8 mouse cellular contexts compared by ENCODE assay signal in genomic region chr4:117914031-117914430, GRCm38 (mm10). TPM values are rescaled to one million over a fixed set of nuclear protein-coding genes. Genes with fewer than 3 reads are reported as not detected.
DNase-seq lines count a peak whose midpoint lies in the region; ATAC-seq and TF ChIP-seq lines count a peak whose summit lies in the region.

No protein-coding gene starts in this region.

- H3K27ac ChIP-seq in kidney, embryonic 15.5 days, result peak overlapping the region; percentile 9; the same call in 1 of the 2 replicates
- H3K27ac ChIP-seq in liver, embryonic 14.5 days, result no peak overlapping the region

- intact Hi-C loops in left cerebral cortex, postnatal 25 days (cut with DNase I), result loop anchor here (2.0 kb wide), 1 partner anchor 21 kb away; the partner anchor contains the start of gene Dph2

- H3K4me2 ChIP-seq in kidney, embryonic 15.5 days, result peak overlapping the region; percentile 95
- peak overlapping the region; percentile 93 for H3K4me2 ChIP-seq in liver, embryonic 14.5 days (ENCODE audit: low read depth)

- 11% methylated on average over 8 of the region's 8 CpGs for WGBS in kidney, embryonic 15.5 days
- WGBS in liver, embryonic 14.5 days (ENCODE audit: insufficient replicate concordance), result 15% methylated on average over 8 of the region's 8 CpGs

- peaks cover 31% of the 10 kb centered on the region for H3K36me3 ChIP-seq in kidney, embryonic 15.5 days
- peaks cover 6% of the 10 kb centered on the region; the same call in 1 of the 2 replicates for H3K36me3 ChIP-seq in liver, embryonic 14.5 days (replicated peaks; ENCODE audit: control insufficient read depth, insufficient read depth, low read depth)

- H3K9ac ChIP-seq in kidney, embryonic 15.5 days, result peak overlapping the region; percentile 69
- peak overlapping the region; percentile 91 for H3K9ac ChIP-seq in liver, embryonic 14.5 days (replicated peaks)

- peak overlapping the region; percentile 81 for H3K4me3 ChIP-seq in kidney, embryonic 15.5 days (replicated peaks)
- H3K4me3 ChIP-seq in liver, embryonic 14.5 days (ENCODE audit: insufficient read depth in 1 of 2, low read depth in 2 of 2, low read length in 2 of 2), result peak overlapping the region; percentile 73 to 90

- no peak for ATAC-seq in kidney, embryonic 15.5 days (replicated peaks; ENCODE audit: low FRiP score)
- no peak for ATAC-seq in liver, embryonic 14.5 days (ENCODE audit: insufficient read depth)

- no peak for TF ChIP-seq EP300 in liver, embryonic 14.5 days (IDR thresholded peaks at IDR 0.05; ENCODE audit: low read depth)

- TF ChIP-seq CTCF in liver, embryonic 14.5 days (IDR thresholded peaks at IDR 0.05; ENCODE audit: low read depth), result no peak

- H3K9me3 ChIP-seq in kidney, embryonic 15.5 days (replicated peaks), result no peaks in the 10 kb centered on the region
- H3K9me3 ChIP-seq in liver, embryonic 14.5 days (ENCODE audit: control insufficient read depth, low read length), result no peaks in the 10 kb centered on the region

- DNase-seq in kidney, adult 11 months, result no peak
- peak; percentile 53 to 63 for DNase-seq in cerebellum, adult 18-20 months
- peak; percentile 66 for DNase-seq in gastrocnemius, postnatal 10 days
- no peak for DNase-seq in liver, embryonic 14.5 days (ENCODE audit: low read depth in 3 of 3, low spot score in 3 of 3)
- no peak for DNase-seq in adrenal gland, adult 8-10 months
- no peak for DNase-seq in right cerebral cortex, postnatal 36 days (ENCODE audit: low spot score in 2 of 2)
- no peak for DNase-seq in left cerebral cortex, postnatal 25 days (ENCODE audit: low spot score in 2 of 2)

- no peaks in the 10 kb centered on the region for H3K27me3 ChIP-seq in kidney, embryonic 15.5 days
- no peaks in the 10 kb centered on the region for H3K27me3 ChIP-seq in liver, embryonic 14.5 days (ENCODE audit: control insufficient read depth, insufficient read depth, low read length)

- peaks cover 34% of the 10 kb centered on the region for H3K4me1 ChIP-seq in kidney, embryonic 15.5 days
- H3K4me1 ChIP-seq in liver, embryonic 14.5 days (replicated peaks; ENCODE audit: control insufficient read depth in 2 of 2, insufficient read depth in 2 of 2, low read length in 1 of 2), result peaks cover 11 to 20% of the 10 kb centered on the region in 2 experiments

RNA-seq across cellular contexts. Expression of gene Ipo13, which starts 0.8 kb away (rescaled TPM):
- 39.8 and 47.3 TPM in 2 replicates for polyA plus RNA-seq in kidney, embryonic 15.5 days (2015; fragmentation: Nextera tagmentation; extraction: Ambion mirVana)
- 100 to 1,000 TPM; 146 to 154 TPM for total RNA-seq in gastrocnemius, postnatal 10 days (2021)
- 15.4 and 16.8 TPM in 2 replicates for polyA plus RNA-seq in liver, embryonic 14.5 days (2012; rRNA removed)
- polyA plus RNA-seq in liver, embryonic 14.5 days (2014; fragmentation: Nextera tagmentation; extraction: Ambion mirVana), result 14.9 and 18.2 TPM in 2 replicates
- total RNA-seq in adrenal gland, adult 8-10 months (2022), result 10 to 100 TPM; 41.5 to 67.2 (median 54.8) TPM
- total RNA-seq in left cerebral cortex, postnatal 25 days (2021), result 100 to 1,000 TPM; 108 to 116 TPM

RNA-seq across cellular contexts. Expression of gene Artn, which starts 15.5 kb away (rescaled TPM):
- 2.7 and 5.0 TPM in 2 replicates for polyA plus RNA-seq in kidney, embryonic 15.5 days (2015; fragmentation: Nextera tagmentation; extraction: Ambion mirVana)
- 1 to 10 TPM in 1 of 2 experiments, under 1 TPM in 1; 0.68 to 1.1 TPM for total RNA-seq in gastrocnemius, postnatal 10 days (2021)
- polyA plus RNA-seq in liver, embryonic 14.5 days (2012; rRNA removed), result 0.92 and 1.3 TPM in 2 replicates
- 1.8 and 3.0 TPM in 2 replicates for polyA plus RNA-seq in liver, embryonic 14.5 days (2014; fragmentation: Nextera tagmentation; extraction: Ambion mirVana)
- under 1 TPM; 0.24 to 0.54 (median 0.38) TPM for total RNA-seq in adrenal gland, adult 8-10 months (2022)
- 1 to 10 TPM; 2.3 to 2.6 TPM for total RNA-seq in left cerebral cortex, postnatal 25 days (2021)

RNA-seq across cellular contexts. Expression of gene Dph2, which starts 22.2 kb away (rescaled TPM):
- 21.2 and 22.2 TPM in 2 replicates for polyA plus RNA-seq in kidney, embryonic 15.5 days (2015; fragmentation: Nextera tagmentation; extraction: Ambion mirVana)
- total RNA-seq in gastrocnemius, postnatal 10 days (2021), result 1 to 10 TPM; 3.1 to 3.3 TPM
- polyA plus RNA-seq in liver, embryonic 14.5 days (2012; rRNA removed), result 6.8 and 6.9 TPM in 2 replicates
- polyA plus RNA-seq in liver, embryonic 14.5 days (2014; fragmentation: Nextera tagmentation; extraction: Ambion mirVana), result 5.1 and 6.3 TPM in 2 replicates
- total RNA-seq in adrenal gland, adult 8-10 months (2022), result 10 to 100 TPM in 3 of 4 experiments, 1 to 10 TPM in 1; 8.7 to 13.8 (median 11.2) TPM
- 10 to 100 TPM in 1 of 2 experiments, 1 to 10 TPM in 1; 9.6 to 10.5 TPM for total RNA-seq in left cerebral cortex, postnatal 25 days (2021)

RNA-seq across cellular contexts. Expression of gene Atp6v0b, which starts 26.9 kb away (rescaled TPM):
- polyA plus RNA-seq in kidney, embryonic 15.5 days (2015; fragmentation: Nextera tagmentation; extraction: Ambion mirVana), result 212 and 221 TPM in 2 replicates
- total RNA-seq in gastrocnemius, postnatal 10 days (2021), result 10 to 100 TPM; 60.6 to 74.5 TPM
- 118 and 122 TPM in 2 replicates for polyA plus RNA-seq in liver, embryonic 14.5 days (2012; rRNA removed)
- polyA plus RNA-seq in liver, embryonic 14.5 days (2014; fragmentation: Nextera tagmentation; extraction: Ambion mirVana), result 152 and 165 TPM in 2 replicates
- 100 to 1,000 TPM; 234 to 264 (median 239) TPM for total RNA-seq in adrenal gland, adult 8-10 months (2022)
- 100 to 1,000 TPM; 460 to 484 TPM for total RNA-seq in left cerebral cortex, postnatal 25 days (2021)

RNA-seq across cellular contexts. Expression of gene B4galt2, which starts 30.7 kb away (rescaled TPM):
- polyA plus RNA-seq in kidney, embryonic 15.5 days (2015; fragmentation: Nextera tagmentation; extraction: Ambion mirVana), result 17.7 and 19.8 TPM in 2 replicates
- total RNA-seq in gastrocnemius, postnatal 10 days (2021), result 10 to 100 TPM; 12.3 to 15.0 TPM
- polyA plus RNA-seq in liver, embryonic 14.5 days (2012; rRNA removed), result 2.1 and 2.4 TPM in 2 replicates
- polyA plus RNA-seq in liver, embryonic 14.5 days (2014; fragmentation: Nextera tagmentation; extraction: Ambion mirVana), result 1.5 and 1.7 TPM in 2 replicates
- total RNA-seq in adrenal gland, adult 8-10 months (2022), result 10 to 100 TPM; 13.8 to 23.0 (median 19.7) TPM
- 100 to 1,000 TPM; 107 to 116 TPM for total RNA-seq in left cerebral cortex, postnatal 25 days (2021)

Comparison
In these comparisons a context has a peak if more than half of its experiments do, and no peak if none do; other contexts are left out.
1. DNase-seq: peak in cerebellum, adult 18-20 months (2 of 2) and gastrocnemius, postnatal 10 days (single experiment); none in kidney, adult 11 months (single experiment), liver, embryonic 14.5 days (0 of 3), adrenal gland, adult 8-10 months (single experiment), right cerebral cortex, postnatal 36 days (0 of 2) and left cerebral cortex, postnatal 25 days (0 of 2).